Mouse (Mus musculus): ENCODE measurements around the gene Dpy19l3.

DNA sequence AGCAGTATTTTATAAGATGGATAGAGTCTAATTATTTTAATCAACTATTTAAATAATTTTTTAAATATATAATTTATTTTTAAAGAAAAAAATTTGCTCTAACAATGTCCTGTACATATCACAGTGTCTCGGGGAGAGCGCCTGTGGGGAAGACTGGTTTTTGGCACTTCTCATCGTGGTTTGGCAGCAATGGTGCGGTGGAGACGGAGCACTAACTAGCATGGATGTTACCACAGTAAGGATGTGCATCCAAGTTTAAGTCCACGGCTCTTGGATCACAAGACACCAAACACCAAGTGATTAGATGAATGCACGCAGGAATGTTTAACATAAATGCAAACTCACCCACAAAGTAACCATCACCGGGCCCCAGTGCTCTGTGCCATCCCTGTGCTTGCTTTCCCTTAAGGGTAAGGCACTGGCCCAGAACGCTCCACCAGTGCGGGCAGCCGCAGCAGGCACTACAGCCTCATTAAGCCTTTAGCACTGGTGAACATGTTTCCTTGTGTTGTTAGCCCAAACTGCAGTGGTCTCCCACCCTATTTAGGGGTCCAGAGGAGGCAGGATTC lies 65.4 kb downstream of the Dpy19l3 start:
- TF ChIP-seq CTCF (IDR thresholded peaks at IDR 0.05; ENCODE audit: low read depth), result no peak
- TF ChIP-seq EP300 (IDR thresholded peaks at IDR 0.05; ENCODE audit: low read depth), result no peak

All from liver, embryonic 14.5 days (tissue).